Mouse (Mus musculus): ENCODE results near the gene Cyp3a44. TPM values are rescaled to one million over a fixed set of nuclear protein-coding genes. Genes with fewer than 3 reads are reported as not detected.

Cyp3a44 gene
- polyA plus RNA-seq (2012; rRNA removed): not detected in 2 replicates

DNA sequence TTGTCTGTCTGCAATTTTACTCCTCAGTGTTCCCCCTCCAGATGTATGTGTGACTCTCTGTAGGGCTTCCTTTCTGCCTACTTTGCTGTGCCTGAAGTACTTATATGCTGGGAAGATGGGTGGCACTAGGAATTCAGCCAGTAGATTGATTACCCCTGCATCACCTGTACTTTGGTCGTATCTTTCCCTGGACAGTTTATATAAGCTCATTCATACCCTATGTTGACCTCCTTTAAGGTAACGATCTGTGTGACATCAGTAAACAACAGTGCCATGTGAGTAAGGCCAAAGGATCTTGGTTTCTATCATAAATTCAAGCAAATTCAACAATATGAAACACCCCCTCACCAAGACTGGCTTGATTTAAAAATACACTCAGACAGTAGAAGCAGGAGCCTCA is at the start of gene Cyp3a44:
Gene Cyp3a44, minus strand, starts transcription at position 79 of the 400 bp plus-strand sequence.

Other genes starting within 250 kb of the Cyp3a44 start
- not detected in 2 replicates for gene Cyp3a41b, start 221.1 kb downstream of the Cyp3a44 start, polyA plus RNA-seq (2012; rRNA removed)
- gene Cyp3a41a, start 85.7 kb downstream of the Cyp3a44 start, polyA plus RNA-seq (2012; rRNA removed): not detected in 2 replicates
- not detected in 2 replicates for gene Cyp3a11, start 74.1 kb upstream of the Cyp3a44 start, polyA plus RNA-seq (2012; rRNA removed)
- not detected in 2 replicates for gene Cyp3a25, start 203.7 kb upstream of the Cyp3a44 start, polyA plus RNA-seq (2012; rRNA removed)